Mouse (Mus musculus) lung, postnatal 25 days (tissue): Measurements from ENCODE around the gene Rnf223.
"Not testable (repeated sequence)": the region's sequence is repeated elsewhere in the genome, so short reads cannot be mapped to it uniquely, and the experiment has no call there.

Experiments used
- DNase-seq: peaks from one replicate; pipeline ENCODE4 v3.0.0; 2022; ENCODE audit warnings: low spot score

The Rnf223 gene

DNA sequence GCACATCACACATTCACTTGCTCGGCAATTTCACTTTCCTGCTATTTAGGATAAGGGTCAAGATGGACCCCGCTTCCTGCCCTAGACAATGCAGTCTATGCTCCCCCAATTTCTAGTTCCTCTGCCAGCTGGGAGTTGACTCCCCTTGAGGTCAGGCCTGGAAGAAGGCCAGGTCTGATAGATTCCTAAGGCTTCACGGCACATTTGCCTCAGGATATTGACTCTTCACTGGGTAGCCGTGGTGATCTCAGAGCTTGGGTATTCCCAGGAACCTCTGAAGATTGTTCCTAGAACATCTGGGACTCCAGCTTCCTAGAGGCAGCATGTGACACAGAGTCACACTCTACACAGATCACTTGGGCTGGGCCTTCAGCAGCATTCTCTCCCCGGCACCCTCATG lies 1.6 kb upstream of the Rnf223 start:
- DNase-seq: no peak

GRCm38 (mm10) chr4:156130940-156131339 lies 627 bp downstream of the Rnf223 start:
- DNase-seq: no peak

DNA sequence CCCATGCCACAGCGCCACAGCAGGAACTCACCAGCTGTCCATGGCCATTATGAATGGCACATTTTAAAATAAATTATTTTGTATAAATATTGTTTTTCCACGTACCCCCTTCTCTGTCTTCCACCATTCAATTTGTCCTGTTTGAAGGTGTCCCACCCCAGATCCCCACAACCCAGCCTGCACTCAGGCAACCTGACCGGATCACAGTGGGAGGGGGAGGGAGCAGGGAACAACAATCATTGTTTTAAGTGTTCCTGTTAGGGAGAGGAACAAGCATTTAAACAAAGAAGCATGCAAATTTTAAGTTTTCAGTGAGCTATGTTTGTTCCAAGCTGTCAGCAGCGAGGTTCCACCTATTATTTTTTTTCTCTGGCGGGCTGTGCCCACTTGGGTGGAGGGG lies 3.0 kb downstream of the Rnf223 start:
- DNase-seq: no peak

- no peak for DNase-seq
Observed at GRCm38 (mm10) chr4:156133943-156134605, 3.8 kb downstream of the Rnf223 start.

DNA sequence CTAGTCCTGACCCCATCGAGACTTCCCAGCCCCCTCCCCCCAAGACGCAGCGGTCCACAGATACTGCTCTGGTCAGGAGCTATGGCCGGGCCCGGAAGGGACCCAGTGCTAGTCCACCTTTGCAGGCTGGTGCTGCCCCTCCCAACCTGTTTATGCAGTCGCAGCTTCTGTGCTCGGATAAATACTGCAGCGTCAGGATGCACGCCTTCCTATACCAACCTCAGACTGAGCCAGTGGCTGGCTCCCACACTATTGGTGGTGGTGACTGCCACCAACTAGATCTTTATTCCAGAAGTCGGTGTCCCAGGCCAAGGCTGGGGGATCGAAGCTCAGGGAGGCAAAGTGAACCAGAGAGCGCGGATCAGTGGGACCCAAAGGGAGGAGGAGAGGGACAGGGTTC lies 4.8 kb downstream of the Rnf223 start:
- no peak for DNase-seq

DNA sequence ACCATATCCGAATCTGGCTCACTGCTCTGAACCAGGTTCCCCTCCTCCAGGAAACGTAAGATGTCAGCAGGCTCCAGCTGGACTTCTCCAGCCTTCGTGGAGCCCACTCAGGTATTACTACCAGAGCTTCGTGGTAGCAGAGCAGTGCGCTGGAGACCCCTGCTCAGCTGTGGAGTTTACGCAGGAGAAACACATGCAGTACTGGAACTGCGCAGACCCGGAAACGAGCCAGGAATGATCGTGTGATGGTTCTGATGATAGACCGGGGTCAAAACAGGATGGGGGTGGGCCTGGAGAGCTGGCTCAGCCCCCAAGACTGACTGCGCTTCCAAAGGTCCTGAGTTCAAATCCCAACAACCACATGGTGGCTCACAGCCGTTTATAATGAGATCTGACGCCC lies 5.5 kb downstream of the Rnf223 start:
- no peak for DNase-seq

DNA sequence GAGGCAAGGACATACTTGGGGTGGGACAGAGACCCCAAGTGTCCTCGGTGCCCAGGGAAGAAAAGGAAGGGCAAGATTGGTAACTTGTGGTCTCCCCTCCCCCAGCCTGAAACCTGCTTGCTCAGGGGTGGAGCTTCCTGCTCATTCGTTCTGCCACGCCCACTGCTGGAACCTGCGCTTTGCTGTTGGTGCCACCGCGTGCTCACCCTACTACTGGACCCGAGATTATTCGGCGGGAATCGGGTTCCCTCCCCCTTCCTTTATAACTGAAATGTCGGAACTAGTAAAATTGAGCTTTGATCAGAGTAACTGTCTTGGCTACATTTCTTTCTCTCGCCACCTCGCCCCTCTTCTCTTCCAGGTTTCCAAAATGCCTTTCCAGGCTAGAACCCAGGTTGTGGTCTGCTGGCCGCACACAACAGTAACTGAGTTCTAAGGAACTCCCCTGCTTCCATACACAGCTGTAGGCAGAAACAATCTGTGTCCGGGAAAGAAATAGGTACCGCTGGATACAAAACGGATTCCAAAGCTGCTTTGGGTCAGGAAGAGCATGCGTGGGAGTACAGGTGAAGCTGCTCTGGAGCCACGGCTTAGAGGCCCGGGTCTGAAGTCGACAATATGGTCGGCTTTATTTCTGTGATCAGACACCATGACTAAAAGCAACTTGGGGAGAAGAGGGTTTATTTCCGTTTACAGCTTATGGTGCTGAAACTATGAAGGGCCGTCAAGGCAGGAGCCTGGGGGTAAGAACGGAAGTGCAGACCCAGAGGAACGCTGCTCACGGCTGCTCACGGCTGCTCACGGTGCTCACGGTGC lies 6.2 kb downstream of the Rnf223 start:
- no peak for DNase-seq

GRCm38 (mm10) chr4:156150887-156151286 lies 20.6 kb downstream of the Rnf223 start:
- not testable (repeated sequence) for DNase-seq

GRCm38 (mm10) chr4:156154771-156155170 lies 24.5 kb downstream of the Rnf223 start:
- no peak for DNase-seq

DNA sequence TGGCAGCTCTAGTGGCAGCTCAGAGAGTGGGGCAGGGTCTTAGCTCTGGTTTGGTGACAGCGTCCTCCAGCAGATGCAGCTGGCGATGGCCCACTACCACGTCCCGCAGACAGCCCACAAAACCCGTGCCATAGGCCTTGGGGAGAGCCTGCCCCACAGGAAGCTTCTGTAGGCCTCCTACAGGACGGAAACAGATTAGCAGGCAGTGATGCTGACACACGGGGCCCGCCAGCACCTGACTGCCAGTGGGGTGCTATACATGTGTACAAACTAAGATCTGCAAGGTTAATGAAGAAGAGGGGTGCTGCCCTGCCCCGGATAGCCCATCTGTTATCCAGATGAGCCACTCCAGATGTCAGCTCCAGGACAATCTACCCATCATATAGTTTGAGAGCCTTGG lies 36.2 kb downstream of the Rnf223 start:
- no peak for DNase-seq

DNA sequence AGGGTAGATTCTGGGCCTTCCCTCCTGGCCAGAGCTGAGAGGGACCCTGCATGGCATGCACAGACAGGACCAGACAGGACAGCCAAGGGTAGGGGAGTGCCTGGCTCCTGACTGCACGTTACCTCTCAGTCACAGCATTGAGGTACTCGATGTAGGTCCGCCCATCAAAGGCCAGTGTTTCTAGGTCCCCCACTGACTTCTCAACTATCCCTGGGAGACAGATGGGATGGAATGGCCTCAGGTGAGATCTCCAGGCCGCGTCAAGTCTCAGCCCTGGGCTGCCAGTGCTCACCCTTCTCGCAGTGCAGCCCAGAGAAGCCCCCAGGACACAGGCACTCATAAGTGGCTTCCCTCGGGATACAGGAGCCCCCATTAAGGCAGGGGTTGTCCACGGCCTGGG lies 38.3 kb downstream of the Rnf223 start:
- no peak for DNase-seq

DNA sequence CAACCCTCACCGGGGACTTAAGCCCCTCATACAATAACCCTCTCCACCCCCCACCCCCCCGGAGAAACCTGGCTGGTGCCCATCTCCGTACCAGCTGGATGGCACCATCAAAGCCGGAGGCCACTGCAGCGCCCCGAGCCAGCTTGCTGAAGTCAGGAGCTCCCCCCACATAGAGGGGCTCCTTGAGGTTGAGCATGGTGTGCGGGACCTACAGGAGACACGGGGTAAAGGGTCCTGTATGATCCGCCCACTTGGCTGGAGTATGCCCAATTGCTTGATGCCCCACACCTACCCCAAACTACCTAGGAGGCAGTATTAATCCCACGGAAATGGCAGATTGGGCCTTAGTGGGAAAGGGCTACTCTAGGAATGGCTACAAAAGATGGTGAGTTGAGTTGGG lies 38.8 kb downstream of the Rnf223 start:
- no peak for DNase-seq

GRCm38 (mm10) chr4:156171828-156172227 lies 41.5 kb downstream of the Rnf223 start:
- no peak for DNase-seq

DNA sequence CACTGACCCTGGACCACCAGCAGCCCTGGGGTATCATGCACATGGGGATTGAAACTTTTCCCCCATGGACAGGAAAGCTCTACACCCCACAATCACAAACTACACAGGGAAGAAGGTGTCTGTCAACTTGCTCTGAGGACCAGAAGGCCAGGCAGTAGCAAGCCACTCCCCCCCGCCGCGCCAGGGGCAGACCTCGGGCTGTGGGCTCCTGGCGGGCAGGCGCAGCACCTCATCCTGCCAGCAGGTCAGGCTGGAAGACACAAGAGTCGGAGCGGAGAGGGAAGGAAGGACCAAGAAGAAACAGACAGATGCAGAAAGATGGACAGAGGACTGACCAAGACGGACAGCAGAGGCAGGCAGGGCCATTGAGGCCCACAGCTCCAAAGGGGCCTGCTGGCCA lies 47.3 kb downstream of the Rnf223 start:
- DNase-seq: no peak
